Mouse (Mus musculus): Measurements from ENCODE around the gene Plch2.

DNA sequence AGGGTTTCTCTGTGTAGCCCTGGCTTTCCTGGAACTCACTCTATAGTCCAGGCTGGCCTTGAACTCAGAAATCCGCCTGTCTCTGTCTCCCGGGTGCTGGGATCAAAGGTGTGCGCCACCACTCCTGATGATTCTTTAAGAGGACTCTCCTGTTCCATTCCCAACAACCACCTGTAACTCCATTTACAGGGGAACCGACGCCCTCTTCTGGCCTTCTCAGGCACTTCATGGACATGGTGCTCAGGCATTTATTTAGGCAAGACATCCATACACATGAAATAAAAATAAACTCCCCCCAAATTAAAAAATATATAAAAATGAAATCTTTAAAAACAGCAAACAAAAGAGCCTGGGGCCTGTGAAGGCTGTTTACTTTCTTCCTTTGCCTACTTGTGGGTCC lies 89.4 kb downstream of the Plch2 start:
- TF ChIP-seq CTCF (IDR thresholded peaks at IDR 0.05; ENCODE audit: extremely low read depth, insufficient read depth, low read length) (peak; percentile 57), POLR2A (IDR thresholded peaks at IDR 0.05; ENCODE audit: extremely low read depth, insufficient read depth, low read length) (no peak)
